Comparison of ENCODE assay signal across 8 mouse cellular contexts in genomic region chr4:129555862-129556531, GRCm38 (mm10). TPM values are rescaled to one million over a fixed set of nuclear protein-coding genes. Genes with fewer than 3 reads are reported as not detected.
DNase-seq lines count a peak whose midpoint lies in the region; ATAC-seq and TF ChIP-seq lines count a peak whose summit lies in the region.

No protein-coding gene starts in this region.

- peak; percentile 57 for ATAC-seq in heart, embryonic 12.5 days (ENCODE audit: insufficient number of reproducible peaks, low FRiP score)
- peak; percentile 69 for ATAC-seq in hindbrain, embryonic 11.5 days (ENCODE audit: low FRiP score)
- ATAC-seq in liver, embryonic 15.5 days (ENCODE audit: insufficient read depth), result no peak
- peak; percentile 45 for ATAC-seq in stomach, embryonic 15.5 days (ENCODE audit: insufficient read depth, low FRiP score, low read depth)

- peaks cover 5% of the 10 kb centered on the region; the same call in 1 of the 2 replicates for H3K27me3 ChIP-seq in heart, embryonic 12.5 days (replicated peaks)
- peaks cover 6% of the 10 kb centered on the region for H3K27me3 ChIP-seq in C2C12 (ENCODE audit: control insufficient read depth, insufficient read depth, insufficient read length)
- no peaks in the 10 kb centered on the region for H3K27me3 ChIP-seq in hindbrain, embryonic 11.5 days (ENCODE audit: control insufficient read depth, insufficient read depth, low read length)
- H3K27me3 ChIP-seq in liver, embryonic 15.5 days, result peaks cover 36% of the 10 kb centered on the region
- H3K27me3 ChIP-seq in stomach, embryonic 15.5 days (replicated peaks), result no peaks in the 10 kb centered on the region

- peak overlapping the region; percentile 92 for H3K4me2 ChIP-seq in heart, embryonic 12.5 days
- peak overlapping the region; percentile 79 for H3K4me2 ChIP-seq in hindbrain, embryonic 11.5 days (replicated peaks; ENCODE audit: low read depth, low read length)
- H3K4me2 ChIP-seq in liver, embryonic 15.5 days, result peak overlapping the region; percentile 86
- peak overlapping the region; percentile 76 for H3K4me2 ChIP-seq in stomach, embryonic 15.5 days

- H3K27ac ChIP-seq in heart, embryonic 12.5 days (ENCODE audit: poor library complexity, severe bottlenecking), result 0 out of 2 replicates have a peak overlapping the region, but pooled peaks have one; percentile 26
- no peak overlapping the region for H3K27ac ChIP-seq in brown adipose tissue, adult 24 weeks (replicated peaks; ENCODE audit: low read depth, low read length)
- no peak overlapping the region for H3K27ac ChIP-seq in hindbrain, embryonic 11.5 days (ENCODE audit: low read depth, low read length)
- no peak overlapping the region for H3K27ac ChIP-seq in liver, embryonic 15.5 days (replicated peaks)
- peak overlapping the region; percentile 37 for H3K27ac ChIP-seq in stomach, embryonic 15.5 days

- TF ChIP-seq CTCF in C2C12 (IDR thresholded peaks at IDR 0.05; ENCODE audit: control insufficient read depth, insufficient read depth, insufficient read length), result no peak

- no peaks in the 10 kb centered on the region for H3K36me3 ChIP-seq in heart, embryonic 12.5 days
- H3K36me3 ChIP-seq in C2C12 (ENCODE audit: control insufficient read depth, insufficient read depth), result no peaks in the 10 kb centered on the region
- H3K36me3 ChIP-seq in hindbrain, embryonic 11.5 days (ENCODE audit: control insufficient read depth, insufficient read depth, low read length), result no peaks in the 10 kb centered on the region
- H3K36me3 ChIP-seq in liver, embryonic 15.5 days (replicated peaks), result no peaks in the 10 kb centered on the region
- no peaks in the 10 kb centered on the region for H3K36me3 ChIP-seq in stomach, embryonic 15.5 days

- DNase-seq in heart, postnatal 4 days, result no peak
- peak; percentile 39 for DNase-seq in hindbrain, embryonic 11.5 days (ENCODE audit: low spot score)
- no peak for DNase-seq in adipocyte (ENCODE audit: low spot score)

- no peaks in the 10 kb centered on the region for H3K79me2 ChIP-seq in C2C12 (ENCODE audit: control insufficient read depth, insufficient read depth)

- no peaks in the 10 kb centered on the region for H3K79me3 ChIP-seq in C2C12 (ENCODE audit: low read depth)

- WGBS in heart, embryonic 12.5 days, result under 1% methylated on average over 24 of the region's 24 CpGs
- WGBS in hindbrain, embryonic 11.5 days, result under 1% methylated on average over 24 of the region's 24 CpGs
- 1% methylated on average over 24 of the region's 24 CpGs for WGBS in liver, embryonic 15.5 days (ENCODE audit: insufficient replicate concordance)
- WGBS in stomach, embryonic 15.5 days, result 1% methylated on average over 24 of the region's 24 CpGs

- peak overlapping the region; percentile 53 for H3K4me3 ChIP-seq in heart, embryonic 12.5 days
- peak overlapping the region; percentile 29 for H3K4me3 ChIP-seq in C2C12 (ENCODE audit: insufficient read depth, poor library complexity, severe bottlenecking)
- peak overlapping the region; percentile 63 for H3K4me3 ChIP-seq in brown adipose tissue, adult 24 weeks (ENCODE audit: insufficient read depth, low read depth, low read length)
- peak overlapping the region; percentile 35 for H3K4me3 ChIP-seq in hindbrain, embryonic 11.5 days (ENCODE audit: low read depth, low read length)
- H3K4me3 ChIP-seq in liver, embryonic 15.5 days (replicated peaks), result peak overlapping the region; percentile 64
- H3K4me3 ChIP-seq in stomach, embryonic 15.5 days (replicated peaks), result peak overlapping the region; percentile 48

- peaks cover 17% of the 10 kb centered on the region for H3K4me1 ChIP-seq in heart, embryonic 12.5 days (replicated peaks)
- H3K4me1 ChIP-seq in brown adipose tissue, adult 24 weeks (ENCODE audit: control insufficient read depth, insufficient read depth, insufficient read length, low read length), result peaks cover 11% of the 10 kb centered on the region
- H3K4me1 ChIP-seq in hindbrain, embryonic 11.5 days (replicated peaks; ENCODE audit: control insufficient read depth, insufficient read depth, low read length), result no peaks in the 10 kb centered on the region
- H3K4me1 ChIP-seq in liver, embryonic 15.5 days (replicated peaks), result peaks cover 35% of the 10 kb centered on the region
- H3K4me1 ChIP-seq in stomach, embryonic 15.5 days, result peaks cover 12% of the 10 kb centered on the region

- H3ac ChIP-seq in C2C12 (ENCODE audit: control insufficient read depth, insufficient read length, low read depth), result no peak overlapping the region

- peak overlapping the region; percentile 69 for H3K9ac ChIP-seq in heart, embryonic 12.5 days
- H3K9ac ChIP-seq in hindbrain, embryonic 11.5 days (ENCODE audit: low read depth, low read length), result peak overlapping the region; percentile 44
- H3K9ac ChIP-seq in liver, embryonic 15.5 days, result peak overlapping the region; percentile 25
- H3K9ac ChIP-seq in stomach, embryonic 15.5 days, result peak overlapping the region; percentile 21; the same call in 1 of the 2 replicates

- H3K9me3 ChIP-seq in heart, embryonic 12.5 days (replicated peaks), result no peaks in the 10 kb centered on the region
- H3K9me3 ChIP-seq in hindbrain, embryonic 11.5 days (ENCODE audit: control insufficient read depth, low read length), result no peaks in the 10 kb centered on the region
- H3K9me3 ChIP-seq in liver, embryonic 15.5 days (replicated peaks), result no peaks in the 10 kb centered on the region
- no peaks in the 10 kb centered on the region for H3K9me3 ChIP-seq in stomach, embryonic 15.5 days

TF ChIP-seq in C2C12, 6 proteins besides CTCF, POLR2A, EP300 and RAD21:
- TF ChIP-seq MAX (IDR thresholded peaks at IDR 0.05) (no peak), FOSL1 (IDR thresholded peaks at IDR 0.05; ENCODE audit: insufficient read depth, low read length, poor library complexity, severe bottlenecking) (no peak), MYOD1 (IDR thresholded peaks at IDR 0.05; ENCODE audit: control insufficient read depth, insufficient read length, low read depth) (no peak), USF1 (IDR thresholded peaks at IDR 0.05; ENCODE audit: low read depth) (no peak), MYOG (IDR thresholded peaks at IDR 0.05; ENCODE audit: control insufficient read depth, extremely low read depth, insufficient read length) (no peak), CEBPB (IDR thresholded peaks at IDR 0.05; ENCODE audit: low read depth) (no peak)

RNA-seq across cellular contexts. Expression of gene Hdac1, which starts 13.5 kb away (rescaled TPM):
- 140 and 146 TPM in 2 replicates for polyA plus RNA-seq in heart, embryonic 12.5 days (2016; fragmentation: Nextera tagmentation; extraction: Ambion mirVana)
- 10 to 100 TPM; 45.0 to 46.4 TPM for total RNA-seq in heart, postnatal 4 days (2021)
- polyA plus RNA-seq in C2C12 (2012; fragmentation: generic; extraction: Trizol), result 96.7 TPM
- polyA plus RNA-seq in brown adipose tissue, adult 24 weeks (2012; ENCODE audit: insufficient read depth, insufficient read length, missing spikeins), result 46.2 and 49.1 TPM in 2 replicates
- polyA plus RNA-seq in hindbrain, embryonic 11.5 days (2014; fragmentation: Nextera tagmentation; extraction: Ambion mirVana), result 206 and 220 TPM in 2 replicates
- 98.9 and 100 TPM in 2 replicates for polyA plus RNA-seq in liver, embryonic 15.5 days (2015; fragmentation: Nextera tagmentation; extraction: Ambion mirVana)
- 197 and 200 TPM in 2 replicates for polyA plus RNA-seq in stomach, embryonic 15.5 days (2015; fragmentation: Nextera tagmentation; extraction: Ambion mirVana)

RNA-seq across cellular contexts. Expression of gene Lck, which starts 17.4 kb away (rescaled TPM):
- 3.5 and 4.1 TPM in 2 replicates for polyA plus RNA-seq in heart, embryonic 12.5 days (2016; fragmentation: Nextera tagmentation; extraction: Ambion mirVana)
- under 1 TPM; 0.86 to 0.91 TPM for total RNA-seq in heart, postnatal 4 days (2021)
- polyA plus RNA-seq in C2C12 (2012; fragmentation: generic; extraction: Trizol), result 1.5 TPM
- polyA plus RNA-seq in brown adipose tissue, adult 24 weeks (2012; ENCODE audit: insufficient read depth, insufficient read length, missing spikeins), result not detected in 2 replicates
- polyA plus RNA-seq in hindbrain, embryonic 11.5 days (2014; fragmentation: Nextera tagmentation; extraction: Ambion mirVana), result 5.6 and 5.8 TPM in 2 replicates
- polyA plus RNA-seq in liver, embryonic 15.5 days (2015; fragmentation: Nextera tagmentation; extraction: Ambion mirVana), result 2.4 and 3.3 TPM in 2 replicates
- 6.3 and 6.9 TPM in 2 replicates for polyA plus RNA-seq in stomach, embryonic 15.5 days (2015; fragmentation: Nextera tagmentation; extraction: Ambion mirVana)

RNA-seq across cellular contexts. Expression of gene Fam167b, which starts 22.4 kb away (rescaled TPM):
- 4.3 and 4.7 TPM in 2 replicates for polyA plus RNA-seq in heart, embryonic 12.5 days (2016; fragmentation: Nextera tagmentation; extraction: Ambion mirVana)
- total RNA-seq in heart, postnatal 4 days (2021), result 1 to 10 TPM; 1.5 TPM
- polyA plus RNA-seq in C2C12 (2012; fragmentation: generic; extraction: Trizol), result 0.27 TPM
- polyA plus RNA-seq in brown adipose tissue, adult 24 weeks (2012; ENCODE audit: insufficient read depth, insufficient read length, missing spikeins), result not detected in 2 replicates
- 1.0 and 1.6 TPM in 2 replicates for polyA plus RNA-seq in hindbrain, embryonic 11.5 days (2014; fragmentation: Nextera tagmentation; extraction: Ambion mirVana)
- 6.7 and 7.2 TPM in 2 replicates for polyA plus RNA-seq in liver, embryonic 15.5 days (2015; fragmentation: Nextera tagmentation; extraction: Ambion mirVana)
- polyA plus RNA-seq in stomach, embryonic 15.5 days (2015; fragmentation: Nextera tagmentation; extraction: Ambion mirVana), result 3.5 and 3.9 TPM in 2 replicates

RNA-seq across cellular contexts. Expression of gene Marcksl1, which starts 42.6 kb away (rescaled TPM):
- 515 and 518 TPM in 2 replicates for polyA plus RNA-seq in heart, embryonic 12.5 days (2016; fragmentation: Nextera tagmentation; extraction: Ambion mirVana)
- 10 to 100 TPM; 96.6 to 97.7 TPM for total RNA-seq in heart, postnatal 4 days (2021)
- polyA plus RNA-seq in C2C12 (2012; fragmentation: generic; extraction: Trizol), result 148 TPM
- 3.5 and 4.9 TPM in 2 replicates for polyA plus RNA-seq in brown adipose tissue, adult 24 weeks (2012; ENCODE audit: insufficient read depth, insufficient read length, missing spikeins)
- polyA plus RNA-seq in hindbrain, embryonic 11.5 days (2014; fragmentation: Nextera tagmentation; extraction: Ambion mirVana), result 1,707 and 1,864 TPM in 2 replicates
- polyA plus RNA-seq in liver, embryonic 15.5 days (2015; fragmentation: Nextera tagmentation; extraction: Ambion mirVana), result 51.3 and 52.7 TPM in 2 replicates
- polyA plus RNA-seq in stomach, embryonic 15.5 days (2015; fragmentation: Nextera tagmentation; extraction: Ambion mirVana), result 490 and 533 TPM in 2 replicates

RNA-seq across cellular contexts. Expression of gene Eif3i, which starts 44.5 kb away (rescaled TPM):
- 155 and 156 TPM in 2 replicates for polyA plus RNA-seq in heart, embryonic 12.5 days (2016; fragmentation: Nextera tagmentation; extraction: Ambion mirVana)
- total RNA-seq in heart, postnatal 4 days (2021), result 100 to 1,000 TPM; 146 to 160 TPM
- polyA plus RNA-seq in C2C12 (2012; fragmentation: generic; extraction: Trizol), result 416 TPM
- 156 and 174 TPM in 2 replicates for polyA plus RNA-seq in brown adipose tissue, adult 24 weeks (2012; ENCODE audit: insufficient read depth, insufficient read length, missing spikeins)
- polyA plus RNA-seq in hindbrain, embryonic 11.5 days (2014; fragmentation: Nextera tagmentation; extraction: Ambion mirVana), result 274 TPM in 2 replicates
- polyA plus RNA-seq in liver, embryonic 15.5 days (2015; fragmentation: Nextera tagmentation; extraction: Ambion mirVana), result 156 and 159 TPM in 2 replicates
- polyA plus RNA-seq in stomach, embryonic 15.5 days (2015; fragmentation: Nextera tagmentation; extraction: Ambion mirVana), result 263 and 265 TPM in 2 replicates

Comparison
In these comparisons a context has a peak if more than half of its experiments do, and no peak if none do; other contexts are left out.
1. H3K27ac ChIP-seq: peak in heart, embryonic 12.5 days (single experiment) and stomach, embryonic 15.5 days (single experiment); none in brown adipose tissue, adult 24 weeks (single experiment), hindbrain, embryonic 11.5 days (single experiment) and liver, embryonic 15.5 days (single experiment).
2. Peak in every context shown above with its lines, with median percentiles within 50 percentile points of each other: H3K4me2 ChIP-seq, H3K4me3 ChIP-seq and H3K9ac ChIP-seq.